Mouse (Mus musculus): ENCODE results near the gene Pdlim4. TPM values are rescaled to one million over a fixed set of nuclear protein-coding genes. Genes with fewer than 3 reads are reported as not detected.

Gene Pdlim4
- polyA plus RNA-seq (2016; fragmentation: Nextera tagmentation; extraction: Ambion mirVana): 12.9 and 27.8 TPM in 2 replicates

DNA sequence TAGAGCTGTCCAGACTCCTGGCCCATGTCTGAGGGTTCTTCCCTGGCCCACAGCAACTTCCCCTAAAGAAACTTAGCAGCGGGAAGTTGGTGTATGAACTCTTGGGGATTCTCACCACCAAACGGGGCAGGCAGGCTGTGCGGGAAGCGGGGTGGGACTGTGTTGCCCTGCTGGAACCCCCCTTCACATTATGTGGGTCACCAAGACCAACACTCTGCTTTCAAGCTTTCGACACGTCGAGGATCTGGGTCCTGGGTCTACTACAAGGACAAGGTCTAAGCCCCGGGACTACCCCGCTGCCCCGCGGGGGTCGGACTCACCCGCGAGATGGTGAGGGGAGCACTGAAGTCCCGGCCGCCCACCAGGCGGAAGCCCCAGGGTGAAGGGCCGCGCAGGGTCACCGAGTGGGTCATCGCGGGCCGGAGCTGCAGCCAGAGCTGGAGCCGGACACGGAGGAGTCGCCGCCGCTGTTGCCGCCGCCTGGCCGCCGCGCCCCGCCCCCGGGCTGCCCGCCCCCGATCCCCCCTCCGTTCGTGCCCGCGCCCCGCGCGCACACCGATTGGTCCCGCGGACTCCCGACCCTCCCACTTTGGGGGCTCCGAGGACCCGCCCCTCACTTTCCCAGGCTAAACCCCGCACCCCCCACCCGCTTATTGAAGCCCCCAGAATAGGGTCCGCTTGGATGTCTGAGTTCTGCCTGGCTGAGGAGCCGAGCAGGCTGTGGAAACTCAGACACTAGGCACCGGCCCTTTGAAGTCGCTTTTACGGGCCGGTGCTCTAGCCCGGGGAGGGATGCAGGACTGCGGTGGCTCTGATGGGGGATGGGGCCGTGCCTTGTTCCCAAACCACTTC lies at the start of gene Pdlim4:
TSS of gene Pdlim4 (minus strand) at position 495 of the 852 bp plus-strand sequence.
- H3K9me3 ChIP-seq: no peaks in the 10 kb centered on the region
- peaks cover 56% of the 10 kb centered on the region for H3K4me1 ChIP-seq
- no peaks in the 10 kb centered on the region for H3K36me3 ChIP-seq
- peak within 1 kb of the TSS; percentile 79 for H3K27ac ChIP-seq
- peaks cover 60% of the 10 kb centered on the region for H3K27me3 ChIP-seq (ENCODE audit: insufficient read depth, poor library complexity, severe bottlenecking)
- 1% methylated on average over 61 of the region's 61 CpGs for WGBS
- DNase-seq (ENCODE audit: low spot score): no peak
- H3K4me3 ChIP-seq: peak within 1 kb of the TSS; percentile 69

DNA sequence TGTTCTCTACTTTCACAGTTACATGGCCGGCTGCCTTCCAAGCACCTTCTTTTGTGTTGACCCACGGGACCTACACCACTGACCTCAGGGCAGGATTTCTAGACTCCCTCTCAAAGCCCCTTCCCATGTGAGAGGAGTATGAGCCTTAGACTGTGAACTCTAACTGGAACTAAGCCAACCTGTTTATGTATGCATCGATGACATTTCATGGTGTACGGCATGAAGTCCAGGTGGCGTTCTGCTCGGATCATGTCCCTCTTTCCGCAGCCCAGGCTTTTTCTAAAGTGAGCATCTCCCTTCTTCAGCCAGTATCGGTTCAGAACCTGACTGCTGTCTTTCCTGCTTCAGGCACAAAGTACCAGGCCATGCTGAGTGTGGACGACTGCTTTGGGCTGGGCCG lies 48.3 kb upstream of the Pdlim4 start:
- Histone ChIP-seq H3K9me3 (no peaks in the 10 kb centered on the region), H3K4me1 (peaks cover 36% of the 10 kb centered on the region), H3K36me3 (peaks cover 45% of the 10 kb centered on the region), H3K4me3 (no peak overlapping the region), H3K27me3 (ENCODE audit: insufficient read depth, poor library complexity, severe bottlenecking) (no peaks in the 10 kb centered on the region), H3K27ac (no peak overlapping the region)
- WGBS: 89% methylated on average over 10 of the region's 10 CpGs
- no peak for DNase-seq (ENCODE audit: low spot score)

DNA sequence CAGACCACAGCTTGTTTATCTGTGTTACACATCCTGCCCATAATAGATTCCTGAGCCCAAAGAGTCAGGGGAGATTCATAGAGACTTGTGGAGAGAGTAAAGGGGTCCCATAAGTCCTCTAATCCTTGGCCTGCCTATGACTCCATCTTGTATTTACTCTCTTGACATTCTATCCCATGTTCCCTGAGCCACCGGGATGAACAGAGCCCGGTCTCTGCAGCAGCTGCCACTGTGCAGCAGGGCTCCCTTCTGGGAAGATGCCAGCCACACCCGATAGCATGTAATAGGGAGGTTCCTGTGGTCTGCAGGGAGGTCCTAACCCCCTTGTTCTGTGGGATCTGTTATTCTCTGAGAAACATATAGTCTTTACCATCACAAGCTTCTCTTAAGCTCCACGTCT lies 47.6 kb upstream of the Pdlim4 start:
- 81% methylated on average over 4 of the region's 4 CpGs for WGBS

DNA sequence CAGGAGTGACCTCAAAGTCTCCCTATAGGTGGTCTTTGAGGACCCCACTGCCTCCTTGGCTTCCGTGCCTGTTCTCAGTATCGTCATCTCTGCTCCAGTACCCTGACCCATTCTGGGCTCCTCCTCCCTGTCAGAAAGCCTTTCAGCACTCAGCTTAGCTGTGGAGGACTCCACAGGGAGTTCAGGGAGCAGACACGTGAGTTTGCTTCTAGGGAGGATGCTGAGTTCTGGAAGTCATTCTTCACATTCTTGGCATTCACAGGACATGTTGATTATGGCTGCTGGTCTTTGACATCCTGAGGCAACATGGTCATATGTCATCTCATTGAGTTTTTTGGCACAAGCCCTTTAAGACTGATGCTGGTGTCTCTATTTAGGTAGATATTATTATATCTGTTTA lies 47.1 kb upstream of the Pdlim4 start:
- 27% methylated on average over 3 of the region's 3 CpGs for WGBS
- Histone ChIP-seq H3K27ac (0 out of 2 replicates have a peak overlapping the region, but pooled peaks have one; percentile 36), H3K4me3 (no peak overlapping the region), H3K36me3 (peaks cover 47% of the 10 kb centered on the region), H3K4me1 (peaks cover 39% of the 10 kb centered on the region), H3K9me3 (no peaks in the 10 kb centered on the region), H3K27me3 (ENCODE audit: insufficient read depth, poor library complexity, severe bottlenecking) (no peaks in the 10 kb centered on the region)
- DNase-seq (ENCODE audit: low spot score): no peak

More for the DNA sequence above, 47.6 kb upstream of the Pdlim4 start:
- Histone ChIP-seq H3K4me3 (no peak overlapping the region), H3K4me1 (peaks cover 39% of the 10 kb centered on the region), H3K27me3 (ENCODE audit: insufficient read depth, poor library complexity, severe bottlenecking) (no peaks in the 10 kb centered on the region), H3K27ac (0 out of 2 replicates have a peak overlapping the region, but pooled peaks have one; percentile 3), H3K36me3 (peaks cover 43% of the 10 kb centered on the region), H3K9me3 (no peaks in the 10 kb centered on the region)
- no peak for DNase-seq (ENCODE audit: low spot score)

DNA sequence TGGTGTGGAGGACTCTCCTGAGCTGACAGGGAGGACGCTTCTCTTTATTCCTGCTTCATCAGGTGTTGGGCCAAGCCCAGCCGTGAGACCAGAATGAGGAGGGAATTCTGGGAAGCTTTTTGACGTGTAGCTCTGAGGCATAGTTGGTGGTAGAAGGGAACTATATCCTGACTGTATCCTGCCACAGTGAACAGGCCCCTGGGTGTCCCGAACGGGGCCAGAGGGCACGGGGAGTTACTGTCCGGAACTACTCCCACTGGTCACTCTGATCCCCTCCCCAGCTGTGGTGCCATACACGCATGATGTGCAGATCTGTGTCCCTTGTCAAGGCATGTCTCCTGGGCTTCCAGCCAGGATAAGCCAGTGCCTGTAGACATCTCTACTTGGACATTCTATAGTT lies 46.5 kb upstream of the Pdlim4 start:
- H3K36me3 ChIP-seq: peaks cover 49% of the 10 kb centered on the region
- no peak overlapping the region for H3K4me3 ChIP-seq
- WGBS: 80% methylated on average over 8 of the region's 8 CpGs
- no peaks in the 10 kb centered on the region for H3K9me3 ChIP-seq
- DNase-seq (ENCODE audit: low spot score): no peak
- peak overlapping the region; percentile 36; the same call in 1 of the 2 replicates for H3K27ac ChIP-seq
- peaks cover 39% of the 10 kb centered on the region for H3K4me1 ChIP-seq
- no peaks in the 10 kb centered on the region for H3K27me3 ChIP-seq (ENCODE audit: insufficient read depth, poor library complexity, severe bottlenecking)

DNA sequence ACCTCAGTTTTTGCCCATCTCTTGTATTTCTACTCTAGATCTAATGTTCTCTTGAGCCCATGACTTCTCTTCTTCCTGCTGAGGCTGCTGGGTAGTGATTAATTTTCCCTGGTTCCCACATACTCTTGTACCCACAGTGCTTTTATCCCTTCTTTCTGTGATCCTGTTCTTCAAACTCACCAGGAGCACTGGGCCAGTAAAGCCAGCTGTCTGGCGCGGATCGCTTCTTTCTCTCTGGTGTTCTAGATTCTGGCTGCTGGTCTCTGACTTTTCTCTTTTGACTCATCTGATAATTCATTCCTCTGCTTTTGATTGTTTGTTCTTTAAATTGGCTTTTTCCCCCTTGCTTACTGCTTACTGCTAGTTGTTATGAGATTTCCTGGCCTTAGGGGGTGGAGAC lies 45.9 kb upstream of the Pdlim4 start:
- Histone ChIP-seq H3K9me3 (no peaks in the 10 kb centered on the region), H3K4me1 (peaks cover 39% of the 10 kb centered on the region), H3K4me3 (no peak overlapping the region), H3K27ac (peak overlapping the region; percentile 36; the same call in 1 of the 2 replicates), H3K36me3 (peaks cover 47% of the 10 kb centered on the region), H3K27me3 (ENCODE audit: insufficient read depth, poor library complexity, severe bottlenecking) (no peaks in the 10 kb centered on the region)
- 96% methylated on average over 3 of the region's 3 CpGs for WGBS
- DNase-seq (ENCODE audit: low spot score): no peak

DNA sequence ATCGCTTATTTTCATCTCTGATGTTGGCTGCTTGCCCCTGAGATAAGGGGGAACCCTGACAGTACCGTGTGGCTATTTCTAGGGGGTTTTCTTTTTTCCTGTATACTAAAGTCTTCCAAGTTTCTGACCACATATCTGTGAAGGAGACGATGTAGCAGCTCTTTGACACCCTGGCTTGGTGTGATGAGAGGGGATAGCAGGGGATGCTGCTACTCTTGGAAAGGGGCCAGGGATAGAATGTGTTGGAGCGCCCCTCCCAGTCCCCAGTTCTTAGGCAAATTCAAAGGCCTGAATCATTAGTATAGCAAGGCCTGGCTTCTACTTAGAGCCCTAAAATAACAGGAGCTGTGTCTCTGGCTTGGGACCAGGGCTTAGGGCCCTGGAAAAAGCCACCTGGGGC lies 44.5 kb upstream of the Pdlim4 start:
- H3K4me1 ChIP-seq: peaks cover 48% of the 10 kb centered on the region
- no peaks in the 10 kb centered on the region for H3K9me3 ChIP-seq
- H3K36me3 ChIP-seq: peaks cover 37% of the 10 kb centered on the region
- WGBS: 26% methylated on average over 4 of the region's 4 CpGs
- peak overlapping the region; percentile 82 for H3K27ac ChIP-seq
- no peaks in the 10 kb centered on the region for H3K27me3 ChIP-seq (ENCODE audit: insufficient read depth, poor library complexity, severe bottlenecking)
- peak overlapping the region; percentile 33 for H3K4me3 ChIP-seq
- DNase-seq (ENCODE audit: low spot score): no peak

DNA sequence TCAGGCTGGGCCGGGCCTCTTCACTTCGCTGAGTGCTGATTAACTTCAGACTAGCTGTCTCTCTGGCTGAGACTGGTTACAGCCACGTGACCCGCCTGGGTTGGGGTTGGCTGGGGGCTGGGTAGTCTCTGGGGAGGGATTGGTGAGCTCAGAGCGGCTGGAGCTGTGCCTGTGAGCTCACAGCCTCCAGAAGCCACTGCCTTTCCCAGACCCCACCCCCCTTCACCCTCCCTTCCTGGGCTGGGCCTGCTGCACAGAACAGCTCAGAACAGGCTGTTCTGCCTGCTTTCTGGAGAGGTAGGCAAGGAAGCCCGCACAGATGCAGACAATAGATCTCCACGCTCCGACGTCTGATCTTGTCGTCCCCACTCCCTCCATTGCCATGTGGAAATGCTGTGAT lies 44.1 kb upstream of the Pdlim4 start:
- no peaks in the 10 kb centered on the region for H3K9me3 ChIP-seq
- H3K27me3 ChIP-seq (ENCODE audit: insufficient read depth, poor library complexity, severe bottlenecking): no peaks in the 10 kb centered on the region
- H3K4me1 ChIP-seq: peaks cover 48% of the 10 kb centered on the region
- H3K27ac ChIP-seq: peak overlapping the region; percentile 82
- WGBS: 4% methylated on average over 10 of the region's 10 CpGs
- DNase-seq (ENCODE audit: low spot score): peak; percentile 97
- peak overlapping the region; percentile 33 for H3K4me3 ChIP-seq
- H3K36me3 ChIP-seq: peaks cover 33% of the 10 kb centered on the region

DNA sequence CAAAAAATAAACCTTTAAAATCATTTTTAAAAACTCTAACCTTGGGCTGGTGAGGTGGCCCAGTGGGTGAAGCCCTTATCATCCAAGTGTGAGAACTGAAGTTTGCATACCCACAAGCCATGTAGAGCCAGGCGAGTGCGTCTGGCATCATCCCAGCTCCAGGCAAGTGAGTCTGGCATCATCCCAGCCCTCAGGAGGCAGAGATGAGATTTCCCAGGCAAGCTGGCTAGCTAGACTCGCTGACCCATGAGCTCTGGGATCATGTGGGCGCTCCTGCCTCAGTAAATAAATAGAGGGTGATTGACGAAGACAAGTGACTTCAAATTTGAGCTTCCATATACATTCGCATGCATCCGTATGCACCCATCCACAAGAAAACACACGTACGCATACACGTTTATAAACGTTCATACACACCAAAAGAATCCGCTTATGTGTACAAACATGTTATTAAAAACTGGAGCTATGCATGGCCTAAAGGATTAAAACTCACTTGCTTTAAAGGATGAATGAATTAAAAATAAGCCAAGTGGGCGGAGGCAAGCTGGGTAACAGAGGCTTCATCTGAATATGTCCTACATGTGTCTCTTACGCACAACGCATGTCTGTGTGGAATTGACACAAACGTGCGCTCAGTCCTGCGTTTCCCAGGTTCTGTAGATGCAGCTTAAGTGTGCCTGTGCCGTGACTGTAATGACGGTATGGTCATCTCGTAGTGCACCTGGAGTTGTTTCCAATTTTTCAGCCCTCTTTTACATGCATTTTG lies 43.3 kb upstream of the Pdlim4 start:
- WGBS: 74% methylated on average over 21 of the region's 21 CpGs
- H3K27me3 ChIP-seq (ENCODE audit: insufficient read depth, poor library complexity, severe bottlenecking): no peaks in the 10 kb centered on the region
- peaks cover 25% of the 10 kb centered on the region for H3K36me3 ChIP-seq
- peak overlapping the region; percentile 82 for H3K27ac ChIP-seq
- H3K4me3 ChIP-seq: peak overlapping the region; percentile 33
- peaks cover 48% of the 10 kb centered on the region for H3K4me1 ChIP-seq
- DNase-seq (ENCODE audit: low spot score): no peak
- no peaks in the 10 kb centered on the region for H3K9me3 ChIP-seq

DNA sequence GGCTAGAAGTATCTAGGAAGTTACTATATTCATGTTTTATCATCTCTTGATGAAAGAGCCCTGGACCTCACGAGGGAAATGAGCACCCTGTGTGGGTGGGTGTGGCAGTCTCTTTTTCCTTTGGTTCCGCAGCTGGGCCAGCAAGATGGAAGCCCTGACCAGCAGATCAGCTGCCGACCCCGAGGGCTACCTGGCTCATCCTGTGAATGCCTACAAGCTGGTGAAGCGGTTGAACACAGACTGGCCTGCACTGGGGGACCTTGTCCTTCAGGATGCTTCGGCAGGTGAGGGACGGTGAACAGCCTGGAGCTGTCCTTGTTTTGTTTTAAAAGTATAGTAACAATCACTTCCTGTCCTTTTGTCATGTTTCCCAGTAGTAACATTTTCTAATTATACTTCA lies 42.5 kb upstream of the Pdlim4 start:
- Histone ChIP-seq H3K36me3 (peaks cover 20% of the 10 kb centered on the region), H3K4me1 (peaks cover 49% of the 10 kb centered on the region), H3K27ac (no peak overlapping the region), H3K27me3 (ENCODE audit: insufficient read depth, poor library complexity, severe bottlenecking) (no peaks in the 10 kb centered on the region), H3K9me3 (no peaks in the 10 kb centered on the region), H3K4me3 (no peak overlapping the region)
- 88% methylated on average over 7 of the region's 7 CpGs for WGBS
- DNase-seq (ENCODE audit: low spot score): no peak

DNA sequence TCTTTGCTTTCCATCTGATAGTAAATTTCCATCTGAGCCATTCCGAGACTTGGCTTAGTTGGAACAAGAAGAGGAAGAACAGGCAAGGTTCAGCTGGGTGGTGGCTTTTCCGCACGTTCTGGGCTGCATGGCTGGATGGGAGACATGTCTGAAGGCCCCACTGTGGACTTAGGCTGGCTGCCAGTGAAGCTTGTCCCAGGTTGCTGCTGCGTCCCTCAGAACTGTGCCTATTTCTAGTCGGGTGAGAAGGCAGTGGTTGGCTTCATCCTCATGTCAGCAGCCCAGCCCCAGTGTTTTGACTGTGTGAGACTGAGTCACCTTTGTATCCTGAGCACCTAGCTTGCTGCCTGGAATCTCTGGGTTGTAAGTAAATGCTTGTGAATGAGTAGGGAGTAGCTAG lies 40.1 kb upstream of the Pdlim4 start:
- H3K4me1 ChIP-seq: peaks cover 36% of the 10 kb centered on the region
- H3K36me3 ChIP-seq: peaks cover 18% of the 10 kb centered on the region
- H3K9me3 ChIP-seq: no peaks in the 10 kb centered on the region
- DNase-seq (ENCODE audit: low spot score): no peak
- no peak overlapping the region for H3K27ac ChIP-seq
- H3K4me3 ChIP-seq: no peak overlapping the region
- H3K27me3 ChIP-seq (ENCODE audit: insufficient read depth, poor library complexity, severe bottlenecking): no peaks in the 10 kb centered on the region
- 65% methylated on average over 5 of the region's 5 CpGs for WGBS

DNA sequence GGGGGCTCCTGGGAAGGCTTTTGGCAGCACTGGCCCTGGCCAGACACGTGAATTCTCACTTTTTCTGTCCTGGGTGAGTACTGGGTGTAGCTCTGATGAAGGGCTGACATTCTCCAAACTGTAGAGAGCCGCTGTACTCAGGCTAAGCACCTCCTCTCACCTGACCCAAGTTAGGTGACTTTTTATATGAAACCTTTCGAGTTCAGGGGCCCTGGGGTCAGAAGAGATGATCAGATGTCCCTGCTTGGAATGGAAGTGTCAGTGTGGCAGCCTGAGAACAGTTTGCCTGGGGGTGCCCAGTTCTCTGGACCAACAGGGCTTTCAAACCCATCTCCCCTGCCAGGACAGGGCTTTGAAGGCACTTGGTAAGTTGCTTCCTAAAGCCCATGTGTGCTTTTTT lies 39.3 kb upstream of the Pdlim4 start:
- H3K36me3 ChIP-seq: peaks cover 19% of the 10 kb centered on the region
- no peak overlapping the region for H3K4me3 ChIP-seq
- WGBS: 75% methylated on average over 3 of the region's 3 CpGs
- no peak overlapping the region for H3K27ac ChIP-seq
- H3K27me3 ChIP-seq (ENCODE audit: insufficient read depth, poor library complexity, severe bottlenecking): no peaks in the 10 kb centered on the region
- DNase-seq (ENCODE audit: low spot score): no peak
- no peaks in the 10 kb centered on the region for H3K9me3 ChIP-seq
- H3K4me1 ChIP-seq: peaks cover 35% of the 10 kb centered on the region

DNA sequence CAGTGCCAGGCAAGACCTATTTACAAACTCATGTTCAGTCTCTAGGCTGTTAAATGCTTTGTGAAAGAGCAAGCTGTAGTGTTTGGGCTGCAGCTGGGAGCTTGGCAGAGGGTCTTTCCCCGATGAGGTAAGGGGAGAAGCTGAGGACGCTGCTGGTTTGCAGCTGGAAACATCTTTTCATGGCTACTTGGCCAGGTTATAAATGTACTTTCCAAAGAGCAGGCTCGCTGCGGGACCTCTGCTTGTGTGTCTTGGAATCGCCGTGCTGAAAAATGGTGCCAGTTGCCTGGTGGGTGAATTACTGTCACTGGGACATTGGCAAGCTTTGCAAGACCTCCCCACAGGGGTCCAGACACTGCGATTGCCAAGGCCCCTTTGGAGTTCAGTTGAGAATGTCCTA lies 38.4 kb upstream of the Pdlim4 start:
- WGBS: 87% methylated on average over 7 of the region's 7 CpGs
- Histone ChIP-seq H3K36me3 (peaks cover 19% of the 10 kb centered on the region), H3K9me3 (no peaks in the 10 kb centered on the region), H3K4me3 (no peak overlapping the region), H3K27ac (no peak overlapping the region), H3K27me3 (ENCODE audit: insufficient read depth, poor library complexity, severe bottlenecking) (no peaks in the 10 kb centered on the region), H3K4me1 (peaks cover 35% of the 10 kb centered on the region)
- no peak for DNase-seq (ENCODE audit: low spot score)
